Mouse (Mus musculus): ENCODE results near the gene Igsf21.

Igsf21 gene

GRCm38 (mm10) chr4:139999033-139999432, 247.6 kb downstream of the Igsf21 start:
- DNase-seq (ENCODE audit: low read depth in 1 of 2, low spot score in 2 of 2), result no peak

- no peak for DNase-seq (ENCODE audit: low read depth in 1 of 2, low spot score in 2 of 2)
Observed at GRCm38 (mm10) chr4:139995659-139996058, 250.9 kb downstream of the Igsf21 start.

DNA sequence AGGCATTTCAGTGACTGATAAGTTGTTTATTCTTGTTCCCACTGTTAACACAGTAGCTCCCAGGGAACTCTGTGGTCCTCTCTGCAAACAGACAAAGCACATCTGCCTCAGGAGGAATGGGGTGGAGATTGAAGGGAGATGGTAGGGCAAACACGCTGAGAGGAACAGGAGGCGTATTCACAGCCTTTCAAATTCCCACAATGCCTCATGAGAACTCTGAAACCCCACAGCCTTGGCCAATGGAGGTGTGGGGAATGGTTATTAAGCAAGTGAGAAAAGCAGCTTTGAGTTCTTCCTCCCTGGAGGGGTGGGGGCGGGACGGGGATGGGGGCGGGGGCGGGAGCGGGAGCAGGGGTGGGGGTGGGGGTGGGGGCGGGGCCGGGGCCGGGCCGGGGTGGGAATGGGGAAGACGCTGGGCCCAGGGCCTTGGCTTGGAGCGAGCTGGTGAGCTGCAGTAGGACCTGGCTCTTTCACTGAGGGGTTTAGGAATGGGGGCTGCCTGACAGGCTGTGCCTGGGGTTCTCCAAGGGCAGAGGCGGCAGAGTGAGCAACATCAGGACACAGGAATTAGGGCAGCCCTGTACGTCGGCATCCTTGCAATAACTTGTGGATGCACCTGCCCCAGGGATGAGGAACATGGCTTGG, 253.4 kb downstream of the Igsf21 start:
- DNase-seq (ENCODE audit: low read depth in 1 of 2, low spot score in 2 of 2), result no peak

GRCm38 (mm10) chr4:139986913-139987312, 259.7 kb downstream of the Igsf21 start:
- DNase-seq (ENCODE audit: low read depth in 1 of 2, low spot score in 2 of 2), result no peak

DNA sequence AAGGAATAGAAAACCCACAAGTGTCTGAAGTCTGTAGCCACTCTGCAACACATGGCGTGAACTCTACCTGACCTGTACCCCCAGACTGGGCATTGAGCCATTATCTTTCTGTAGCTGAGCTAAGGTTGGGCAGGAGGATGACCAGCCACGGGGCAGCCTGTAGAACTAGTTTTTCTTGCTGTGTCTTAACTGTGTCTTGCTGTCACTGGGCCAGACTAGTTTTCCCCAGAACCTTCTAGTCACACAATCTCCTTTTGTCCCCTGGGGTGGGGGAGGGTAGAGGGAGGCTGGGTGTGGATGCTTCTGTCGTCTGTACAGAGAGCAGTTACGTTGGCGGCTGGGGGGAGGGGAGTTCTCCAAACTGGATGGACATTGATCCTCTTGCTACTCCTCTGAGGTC, 267.9 kb downstream of the Igsf21 start:
- no peak for DNase-seq (ENCODE audit: low read depth in 1 of 2, low spot score in 2 of 2)

- DNase-seq (ENCODE audit: low read depth in 1 of 2, low spot score in 2 of 2), result no peak
Observed at GRCm38 (mm10) chr4:139977308-139977781, 269.2 kb downstream of the Igsf21 start.
